Mouse (Mus musculus) heart, postnatal 0 days (tissue): ENCODE data around the gene Slco2b1.

ENCODE experiments used
- CTCF ChIP-seq: IDR thresholded peaks from 2 replicates; pipeline ENCODE4 v1.5.1; 2016; ENCODE audit warnings: antibody characterized with exemption, control low read depth, low read depth
- EP300 ChIP-seq: IDR thresholded peaks from 2 replicates; pipeline ENCODE4 v1.6.1; 2016; ENCODE audit warnings: antibody characterized with exemption, low read depth

GRCm38 (mm10) chr7:99661571-99662230 is 49.4 kb downstream of the Slco2b1 start:
- TF ChIP-seq CTCF (no peak), EP300 (no peak)
